Mouse (Mus musculus) fibroblast of lung, adult 2 months (primary cell): ENCODE data around the gene Rab34.

Experiments used
- DNase-seq: peaks from one replicate; pipeline ENCODE4 v3.0.0-alpha.2; 2011; ENCODE audit warnings: low read depth

Gene Rab34

DNA sequence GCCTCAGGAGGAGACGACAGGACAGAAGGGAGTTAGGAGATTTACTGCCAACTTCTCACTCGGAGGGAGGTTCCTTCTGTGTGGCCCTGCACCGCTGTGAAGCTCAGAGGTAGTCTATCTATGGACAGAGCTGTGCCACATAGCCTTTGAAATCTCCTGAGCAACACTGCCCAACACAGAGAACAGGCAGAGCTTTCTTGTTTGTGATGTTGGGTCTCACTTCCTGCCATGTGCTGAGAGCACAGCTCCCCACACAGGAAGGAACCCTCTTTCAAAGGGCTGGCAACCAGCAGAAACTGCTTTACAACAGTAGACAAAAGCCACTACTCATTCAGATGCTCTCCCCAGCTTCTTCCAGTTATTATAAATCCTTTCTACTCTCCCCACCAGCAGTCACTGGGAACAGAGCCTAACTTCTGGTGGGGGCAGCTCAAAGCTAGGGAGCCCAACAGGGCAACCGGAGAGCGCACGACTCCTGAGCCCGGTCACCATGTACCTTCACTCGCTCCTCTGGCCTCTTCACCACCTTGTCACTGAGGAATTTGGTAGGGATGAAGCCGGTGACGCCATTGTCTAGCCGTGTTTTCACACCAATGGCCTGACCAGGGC lies 27.6 kb downstream of the Rab34 start:
- DNase-seq, result no peak

DNA sequence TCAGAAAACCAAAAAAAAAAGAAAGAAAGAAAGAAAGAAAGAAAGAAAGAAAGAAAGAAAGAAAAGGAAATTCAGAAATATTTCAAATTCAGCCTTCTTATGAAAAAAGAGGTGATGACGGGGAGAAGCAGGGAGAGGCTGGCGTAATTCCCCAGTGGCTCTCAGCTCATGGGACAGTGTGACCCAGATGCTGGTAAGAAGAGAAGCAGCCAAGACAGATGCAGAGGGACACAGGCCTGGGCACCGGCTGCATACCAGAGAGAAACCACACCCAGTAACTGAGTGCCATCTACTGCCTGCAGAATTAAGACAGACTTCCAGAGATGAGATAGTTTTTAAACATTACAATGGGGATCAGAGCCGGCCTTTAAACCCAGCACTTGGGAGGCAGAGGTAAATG lies 35.4 kb downstream of the Rab34 start:
- no peak for DNase-seq

DNA sequence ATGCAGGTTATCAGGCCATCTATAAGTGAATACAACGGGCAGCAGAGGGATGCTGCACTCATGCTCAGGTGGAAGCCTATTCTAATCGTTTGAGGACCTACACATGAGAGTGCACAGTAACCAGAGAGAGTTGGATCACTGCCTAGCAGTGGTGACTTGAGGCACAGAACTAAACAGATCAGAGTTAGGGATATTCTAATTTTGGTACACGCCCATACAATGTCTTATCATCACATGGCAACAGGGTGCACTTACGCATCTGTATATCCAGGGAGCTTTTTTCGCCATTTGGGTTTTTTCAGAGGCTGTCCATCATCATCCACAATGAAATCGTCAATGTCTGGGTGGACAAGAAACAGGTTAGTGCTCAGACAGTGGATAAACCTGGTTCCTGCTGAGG lies 43.3 kb downstream of the Rab34 start:
- DNase-seq, result no peak

DNA sequence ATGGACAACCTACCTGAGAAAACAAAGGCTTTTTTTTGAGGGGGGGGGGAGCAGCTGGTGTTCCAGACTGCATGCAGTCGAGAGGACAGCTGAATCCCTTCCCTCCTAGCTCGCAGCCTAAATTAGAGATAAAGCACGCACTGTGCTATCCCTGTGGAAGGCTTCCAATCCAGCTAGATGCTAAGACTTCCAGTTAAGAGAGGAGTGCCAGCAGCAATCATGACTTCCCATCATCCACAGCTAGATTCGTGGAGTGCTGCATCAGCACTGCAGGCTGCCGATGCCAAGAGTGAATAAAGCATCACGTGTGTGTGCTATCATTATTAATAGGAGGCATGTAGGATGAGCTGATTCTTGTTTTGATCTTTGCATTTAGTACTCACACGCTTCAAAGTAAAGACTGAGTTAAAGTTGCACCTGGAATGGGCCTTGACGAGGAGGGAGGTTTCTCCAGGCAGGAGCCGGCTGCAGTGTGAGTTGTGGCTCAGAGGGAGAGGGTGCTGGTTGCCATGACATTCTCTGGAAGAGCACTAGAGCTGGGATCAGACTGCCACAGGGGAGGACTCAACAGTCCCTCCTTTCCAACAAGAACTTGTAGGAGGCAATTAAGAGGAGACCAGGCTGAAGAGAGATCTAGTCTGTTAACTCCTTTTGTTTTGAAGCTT lies 52.1 kb downstream of the Rab34 start:
- DNase-seq, result no peak
